ENCODE assay signal across 8 mouse cellular contexts in the genomic region with DNA sequence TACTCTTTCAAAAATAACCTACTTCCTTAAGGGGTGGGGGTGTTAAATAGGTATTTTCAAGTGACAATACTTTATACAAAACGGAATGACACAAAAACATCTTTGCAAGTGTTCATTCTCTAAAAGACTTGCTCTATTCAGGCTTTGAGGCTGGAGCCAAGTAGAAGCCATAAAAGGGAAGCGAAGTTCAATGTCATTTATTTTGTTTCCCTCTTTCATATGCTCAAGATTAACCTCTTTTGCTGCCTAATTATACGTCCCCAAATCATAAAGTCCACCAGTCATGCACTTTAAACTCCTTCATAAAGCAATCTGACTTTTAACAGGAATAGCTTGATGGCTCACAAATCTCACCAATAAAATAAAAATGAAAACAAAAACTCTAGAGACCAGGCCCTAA. TPM values are rescaled to one million over a fixed set of nuclear protein-coding genes. Genes with fewer than 3 reads are reported as not detected.
DNase-seq lines count a peak whose midpoint lies in the region; ATAC-seq and TF ChIP-seq lines count a peak whose summit lies in the region.

No protein-coding gene starts in this region.

- H3K9me3 ChIP-seq in kidney, embryonic 15.5 days (replicated peaks): no peaks in the 10 kb centered on the region
- no peaks in the 10 kb centered on the region for H3K9me3 ChIP-seq in embryonic facial prominence, embryonic 11.5 days (replicated peaks; ENCODE audit: control insufficient read depth, low read length)
- H3K9me3 ChIP-seq in intestine, embryonic 15.5 days: no peaks in the 10 kb centered on the region

- H3K27me3 ChIP-seq in kidney, embryonic 15.5 days: no peaks in the 10 kb centered on the region
- H3K27me3 ChIP-seq in embryonic facial prominence, embryonic 11.5 days (ENCODE audit: control insufficient read depth, insufficient read depth, low read length): no peaks in the 10 kb centered on the region
- no peaks in the 10 kb centered on the region for H3K27me3 ChIP-seq in intestine, embryonic 15.5 days (replicated peaks)
- H3K27me3 ChIP-seq in myocyte (ENCODE audit: control insufficient read depth, insufficient read depth, insufficient read length): no peaks in the 10 kb centered on the region

- no peak for TF ChIP-seq POLR2A in myocyte (IDR thresholded peaks at IDR 0.05; ENCODE audit: insufficient read length, low read depth)

- H3K4me2 ChIP-seq in kidney, embryonic 15.5 days: peak overlapping the region; percentile 89
- peak overlapping the region; percentile 67 for H3K4me2 ChIP-seq in embryonic facial prominence, embryonic 11.5 days (ENCODE audit: low read depth, low read length)
- peak overlapping the region; percentile 89 for H3K4me2 ChIP-seq in intestine, embryonic 15.5 days (replicated peaks)
- peak overlapping the region; percentile 97 for H3K4me2 ChIP-seq in myocyte (ENCODE audit: low read depth)

- peaks cover 38% of the 10 kb centered on the region for H3K4me1 ChIP-seq in kidney, embryonic 15.5 days
- H3K4me1 ChIP-seq in embryonic facial prominence, embryonic 11.5 days (ENCODE audit: control insufficient read depth, insufficient read depth, low read length): no peaks in the 10 kb centered on the region
- peaks cover 5% of the 10 kb centered on the region; the same call in 1 of the 2 replicates for H3K4me1 ChIP-seq in intestine, embryonic 15.5 days (replicated peaks)

- DNase-seq in kidney, postnatal 10 days: no peak
- no peak for DNase-seq in embryonic facial prominence, embryonic 11.5 days (ENCODE audit: low spot score)
- no peak for DNase-seq in adrenal gland, postnatal 36 days
- no peak for DNase-seq in adrenal gland, adult 8-10 months
- DNase-seq in urinary bladder, postnatal 14 days (ENCODE audit: low spot score): no peak

- H3K79me2 ChIP-seq in myocyte (ENCODE audit: control insufficient read depth, insufficient read depth): peaks cover 66% of the 10 kb centered on the region

- 13% methylated on average over 3 of the region's 3 CpGs for WGBS in kidney, embryonic 15.5 days
- 37% methylated on average over 3 of the region's 3 CpGs for WGBS in embryonic facial prominence, embryonic 11.5 days
- 8% methylated on average over 3 of the region's 3 CpGs for WGBS in intestine, embryonic 15.5 days

- no peak for ATAC-seq in kidney, embryonic 15.5 days (replicated peaks; ENCODE audit: low FRiP score)
- ATAC-seq in embryonic facial prominence, embryonic 11.5 days (replicated peaks; ENCODE audit: insufficient number of reproducible peaks, low FRiP score, low TSS enrichment, low read depth): no peak
- ATAC-seq in intestine, embryonic 15.5 days: no peak

- no peaks in the 10 kb centered on the region for H3K36me3 ChIP-seq in kidney, embryonic 15.5 days
- no peaks in the 10 kb centered on the region for H3K36me3 ChIP-seq in embryonic facial prominence, embryonic 11.5 days (replicated peaks; ENCODE audit: control insufficient read depth, insufficient read depth, low read depth, low read length)
- no peaks in the 10 kb centered on the region for H3K36me3 ChIP-seq in intestine, embryonic 15.5 days
- no peaks in the 10 kb centered on the region for H3K36me3 ChIP-seq in myocyte (ENCODE audit: control insufficient read depth, insufficient read depth)

- no peak overlapping the region for H3K27ac ChIP-seq in kidney, embryonic 15.5 days
- no peak overlapping the region for H3K27ac ChIP-seq in embryonic facial prominence, embryonic 11.5 days (replicated peaks; ENCODE audit: low read depth, low read length)
- H3K27ac ChIP-seq in intestine, embryonic 15.5 days: no peak overlapping the region

- H3K4me3 ChIP-seq in kidney, embryonic 15.5 days (replicated peaks): peak overlapping the region; percentile 63
- peak overlapping the region; percentile 93 for H3K4me3 ChIP-seq in embryonic facial prominence, embryonic 11.5 days (ENCODE audit: low read depth, low read length)
- H3K4me3 ChIP-seq in intestine, embryonic 15.5 days (replicated peaks): peak overlapping the region; percentile 86
- H3K4me3 ChIP-seq in myocyte: peak overlapping the region; percentile 90

- no peak overlapping the region for H3ac ChIP-seq in myocyte (ENCODE audit: control insufficient read depth, insufficient read length)

- peak overlapping the region; percentile 94 for H3K9ac ChIP-seq in kidney, embryonic 15.5 days
- no peak overlapping the region for H3K9ac ChIP-seq in embryonic facial prominence, embryonic 11.5 days (replicated peaks; ENCODE audit: low read length)
- peak overlapping the region; percentile 98; the same call in 1 of the 2 replicates for H3K9ac ChIP-seq in intestine, embryonic 15.5 days

TF ChIP-seq in myocyte, 11 proteins besides CTCF, POLR2A, EP300 and RAD21:
- TF ChIP-seq REST (IDR thresholded peaks at IDR 0.05; ENCODE audit: insufficient read depth, insufficient read length): no peak
- no peak for TF ChIP-seq POLR2AphosphoS2 (IDR thresholded peaks at IDR 0.05; ENCODE audit: insufficient read length, low read depth)
TF ChIP-seq in myocyte: peak in this region for 0.

RNA-seq across cellular contexts. Expression of a gene that starts 1.9 kb away (rescaled TPM):
- 17.9 and 19.4 TPM in 2 replicates for polyA plus RNA-seq in kidney, embryonic 15.5 days (2015; fragmentation: Nextera tagmentation; extraction: Ambion mirVana)
- polyA plus RNA-seq in embryonic facial prominence, embryonic 11.5 days (2014; fragmentation: Nextera tagmentation; extraction: Ambion mirVana): 32.2 and 36.8 TPM in 2 replicates
- polyA plus RNA-seq in intestine, embryonic 15.5 days (2015; fragmentation: Nextera tagmentation; extraction: Ambion mirVana): 17.5 and 18.7 TPM in 2 replicates
- 8.4 TPM for polyA plus RNA-seq in myocyte (2012; fragmentation: generic; extraction: Trizol)
- total RNA-seq in adrenal gland, postnatal 36 days (2021): 100 to 1,000 TPM in 1 of 2 experiments, 10 to 100 TPM in 1; 98.0 to 105 TPM
- 100 to 1,000 TPM in 2 of 4 experiments, 10 to 100 TPM in 2; 88.7 to 123 (median 108) TPM for total RNA-seq in adrenal gland, adult 8-10 months (2022)
